Mouse (Mus musculus) cortical plate, adult 2 months (tissue): ENCODE results near the gene Eps15l1.

Experiments used
- CTCF ChIP-seq: fragments of 200-500 bp; IDR thresholded peaks from 2 replicates; pipeline ENCODE4 v1.5.1; 2011; ENCODE audit warnings: mild to moderate bottlenecking, control low read depth, low read length; ENCODE audit not compliant: insufficient read depth; ENCODE audit errors: extremely low read depth
- POLR2A ChIP-seq: fragments of 200-500 bp; IDR thresholded peaks from 2 replicates; pipeline ENCODE4 v1.6.1; 2011; ENCODE audit warnings: mild to moderate bottlenecking, low read length, control low read depth; ENCODE audit not compliant: insufficient read depth; ENCODE audit errors: extremely low read depth

DNA sequence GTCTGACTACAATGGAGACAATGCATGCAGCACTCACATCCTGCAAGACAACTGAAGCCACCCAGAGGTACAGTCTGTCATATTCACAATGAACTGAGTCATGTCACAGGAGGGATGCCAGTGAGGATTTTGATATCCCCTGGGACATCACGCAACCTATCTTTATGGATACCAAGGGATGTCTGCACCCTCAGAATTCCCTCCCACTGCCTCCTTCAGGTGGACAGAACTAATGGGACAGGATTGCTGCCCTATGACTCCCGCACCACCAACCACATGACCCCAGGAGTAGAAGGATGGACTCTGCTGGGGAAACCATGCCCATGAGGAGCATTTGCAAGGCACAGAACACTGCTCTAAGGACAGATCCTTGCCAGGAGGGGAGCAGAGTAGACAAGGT is 54.8 kb downstream of the Eps15l1 start:
- no peak for TF ChIP-seq CTCF
- no peak for TF ChIP-seq POLR2A
